Mouse (Mus musculus) intestine, embryonic 14.5 days (tissue): Measurements from ENCODE around the gene Ccdc159. TPM values are rescaled to one million over a fixed set of nuclear protein-coding genes. Genes with fewer than 3 reads are reported as not detected.

Experiments used
- ATAC-seq: fragments of 200-750 bp; cut with Nextera tagmentation; replicated peaks from 2 replicates; pipeline ENCODE4 v1.8.0; 2017; ENCODE audit warnings: low read depth, moderate number of reproducible peaks, moderate TSS enrichment, moderate library complexity; ENCODE audit not compliant: low FRiP score, low TSS enrichment
- DNase-seq: peaks from one replicate; pipeline ENCODE4 v3.0.0-alpha.2; 2018; ENCODE audit warnings: low spot score
- H3K27ac ChIP-seq: fragments of 300-500 bp; sonication (generic); 2 replicates; pipeline ENCODE4 v1.5.1; 2014; ENCODE audit warnings: low read depth, mild to moderate bottlenecking, control low read depth
- H3K27me3 ChIP-seq: fragments of 300-500 bp; sonication (generic); replicated peaks from 2 replicates; pipeline ENCODE4 v1.6.1; 2014; ENCODE audit warnings: low read length, control low read depth; ENCODE audit not compliant: control insufficient read depth, insufficient read depth
- H3K36me3 ChIP-seq: fragments of 300-500 bp; sonication (generic); 2 replicates; pipeline ENCODE4 v1.6.1; 2014; ENCODE audit warnings: low read length, control low read depth; ENCODE audit not compliant: control insufficient read depth, insufficient read depth
- H3K4me1 ChIP-seq: fragments of 300-500 bp; sonication (generic); replicated peaks from 2 replicates; pipeline ENCODE4 v1.6.1; 2014; ENCODE audit warnings: low read length, control low read depth, mixed read lengths; ENCODE audit not compliant: control insufficient read depth, insufficient read depth
- H3K4me2 ChIP-seq: fragments of 300-500 bp; sonication (generic); 2 replicates; pipeline ENCODE4 v1.6.1; 2014; ENCODE audit warnings: low read length
- H3K4me3 ChIP-seq: fragments of 300-500 bp; sonication (generic); 2 replicates; pipeline ENCODE4 v1.5.1; 2014; ENCODE audit warnings: low read depth, low read length, control low read depth, mixed read lengths
- H3K9ac ChIP-seq: fragments of 300-500 bp; sonication (generic); 2 replicates; pipeline ENCODE4 v1.6.1; 2014; ENCODE audit warnings: mild to moderate bottlenecking, low read length
- H3K9me3 ChIP-seq: fragments of 300-500 bp; sonication (generic); 2 replicates; pipeline ENCODE4 v1.6.1; 2016; ENCODE audit warnings: low read length, control low read depth; ENCODE audit not compliant: control insufficient read depth
- WGBS: fragments of 180-500 bp; shearing (Covaris S2); extraction: QIAGEN DNeasy Blood & Tissue Kit; methylation state at CpG from one replicate; pipeline ENCODE4 v1.1.7; 2014; 5-methylcytosine and 5-hydroxymethylcytosine counted together
- polyA plus RNA-seq: library from polyadenylated mRNA; unstranded; fragments of >200 nt; fragmentation: Nextera tagmentation; extraction: Ambion mirVana; gene quantifications from 2 replicates; pipeline ENCODE4 v1.2.1, GENCODE M21; 2014

The Ccdc159 gene
- 3.8 and 4.2 TPM in 2 replicates for polyA plus RNA-seq

- peak within 1 kb of the TSS; percentile 80 for H3K4me2 ChIP-seq
- no peaks in the 10 kb centered on the region for H3K36me3 ChIP-seq
- WGBS: 0% methylated on average over 28 of the region's 28 CpGs
- H3K9me3 ChIP-seq: no peaks in the 10 kb centered on the region
- peak within 1 kb of the TSS; percentile 64 for H3K4me3 ChIP-seq
- peak within 1 kb of the TSS; percentile 57; the same call in 1 of the 2 replicates for H3K27ac ChIP-seq
- peaks cover 14% of the 10 kb centered on the region for H3K4me1 ChIP-seq
- peak within 1 kb of the TSS; percentile 69 for H3K9ac ChIP-seq
- H3K27me3 ChIP-seq: no peaks in the 10 kb centered on the region
- peak; percentile 88 for DNase-seq
- peak; percentile 99 for ATAC-seq
These were observed at the start of gene Ccdc159, which contains the start of gene Tmem205 for GRCm38 (mm10) chr9:21927208-21927753. Ccdc159 (plus strand) TSS chr9:21927471. Tmem205 (minus strand) TSS chr9:21927556.

DNA sequence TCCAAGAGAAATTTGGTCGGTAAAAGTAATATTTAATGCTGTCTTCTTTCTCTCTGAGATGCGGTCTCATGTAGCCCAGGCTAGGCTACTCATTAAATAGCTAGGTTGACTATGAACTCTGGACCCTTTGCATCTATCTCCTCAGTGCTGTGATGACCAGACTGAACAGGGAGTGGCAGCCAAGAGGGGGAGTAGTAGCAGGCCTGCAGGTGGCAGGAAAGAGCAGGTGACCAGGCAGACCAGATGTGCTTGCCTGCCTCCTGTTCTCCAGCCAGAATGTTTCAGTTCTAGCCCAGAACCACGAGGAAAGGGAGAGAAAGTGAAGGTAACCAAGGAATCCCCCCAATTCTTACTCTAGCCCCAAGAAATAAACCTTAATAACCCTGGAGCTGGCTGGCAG lies 38.0 kb upstream of the Ccdc159 start:
- Histone ChIP-seq H3K9me3 (no peaks in the 10 kb centered on the region), H3K4me2 (no peak overlapping the region), H3K36me3 (no peaks in the 10 kb centered on the region), H3K27me3 (no peaks in the 10 kb centered on the region), H3K9ac (no peak overlapping the region), H3K4me1 (no peaks in the 10 kb centered on the region), H3K27ac (no peak overlapping the region), H3K4me3 (no peak overlapping the region)
- ATAC-seq (no peak), DNase-seq (no peak)
- 59% methylated on average over 3 of the region's 3 CpGs for WGBS

DNA sequence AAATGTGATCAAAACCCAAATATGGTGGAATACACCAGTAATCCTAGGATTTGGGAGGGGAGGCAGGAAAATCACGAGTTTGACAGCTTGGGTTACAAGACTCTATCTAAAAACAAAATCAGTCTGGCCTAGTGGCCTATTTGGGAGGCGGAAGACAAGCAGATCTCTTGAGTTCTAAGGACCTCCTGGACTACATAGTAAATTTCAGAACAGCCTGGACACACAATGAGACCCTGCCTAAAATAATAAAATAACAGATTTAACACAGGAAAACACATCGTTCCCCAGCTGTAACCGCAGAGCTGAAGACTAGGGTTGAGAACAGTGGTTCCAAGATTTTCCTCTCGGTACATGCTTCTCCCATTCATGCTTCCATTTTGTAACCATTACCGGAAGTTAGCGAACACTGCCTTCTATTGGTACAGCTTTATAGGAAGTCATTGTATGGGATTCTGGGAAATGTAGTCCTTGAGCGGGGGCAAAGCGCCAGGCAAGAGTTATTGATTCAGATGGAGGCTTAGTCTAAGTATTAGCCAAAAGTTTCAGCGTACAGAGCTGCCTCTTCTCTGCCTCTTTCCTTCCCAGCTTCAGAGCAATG lies 25.9 kb upstream of the Ccdc159 start:
- Histone ChIP-seq H3K9me3 (no peaks in the 10 kb centered on the region), H3K27ac (no peak overlapping the region), H3K27me3 (no peaks in the 10 kb centered on the region), H3K4me1 (no peaks in the 10 kb centered on the region), H3K36me3 (no peaks in the 10 kb centered on the region), H3K4me2 (peak overlapping the region; percentile 63), H3K9ac (no peak overlapping the region), H3K4me3 (peak overlapping the region; percentile 50)
- ATAC-seq (peak; percentile 80), DNase-seq (peak; percentile 81)
- 16% methylated on average over 10 of the region's 10 CpGs for WGBS

- no peak overlapping the region for H3K27ac ChIP-seq
- WGBS: 88% methylated on average over 4 of the region's 4 CpGs
- no peak for ATAC-seq
These were observed 23.2 kb upstream of the Ccdc159 start for GRCm38 (mm10) chr9:21904031-21904430.

DNA sequence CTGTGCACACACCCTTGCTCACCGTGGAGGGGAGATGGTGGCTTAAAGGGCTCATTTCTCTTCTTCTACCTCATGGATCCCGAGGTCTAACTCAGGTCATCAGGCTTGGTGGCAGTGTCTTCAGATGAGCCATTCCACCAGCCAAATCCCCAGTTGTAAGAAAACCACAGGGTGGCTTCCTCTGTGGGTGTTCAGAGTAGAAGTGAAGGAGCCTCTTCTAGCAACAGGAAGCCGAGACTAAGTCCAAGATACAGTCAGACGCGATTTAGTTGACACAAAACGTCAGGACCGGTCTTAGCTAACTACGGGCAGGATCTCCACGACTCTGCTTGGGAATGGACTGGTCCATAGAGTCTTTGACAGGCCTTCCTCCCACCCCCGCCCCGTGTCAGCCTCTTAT lies 19.1 kb upstream of the Ccdc159 start:
- no peak for DNase-seq

More at GRCm38 (mm10) chr9:21904031-21904430, 23.2 kb upstream of the Ccdc159 start:
- Histone ChIP-seq H3K36me3 (no peaks in the 10 kb centered on the region), H3K4me2 (no peak overlapping the region), H3K9me3 (no peaks in the 10 kb centered on the region), H3K27me3 (no peaks in the 10 kb centered on the region), H3K9ac (no peak overlapping the region), H3K4me1 (no peaks in the 10 kb centered on the region), H3K4me3 (no peak overlapping the region)
- DNase-seq: no peak

GRCm38 (mm10) chr9:21909474-21910223 lies 17.6 kb upstream of the Ccdc159 start:
- no peak for ATAC-seq
- no peak for DNase-seq
- H3K4me1 ChIP-seq: no peaks in the 10 kb centered on the region
- H3K36me3 ChIP-seq: no peaks in the 10 kb centered on the region
- H3K27ac ChIP-seq: no peak overlapping the region
- WGBS: 75% methylated on average over 10 of the region's 10 CpGs
- no peak overlapping the region for H3K9ac ChIP-seq
- no peaks in the 10 kb centered on the region for H3K9me3 ChIP-seq
- H3K4me3 ChIP-seq: no peak overlapping the region
- H3K27me3 ChIP-seq: no peaks in the 10 kb centered on the region
- H3K4me2 ChIP-seq: no peak overlapping the region

More for the DNA sequence above, 19.1 kb upstream of the Ccdc159 start:
- no peaks in the 10 kb centered on the region for H3K4me1 ChIP-seq
- H3K27me3 ChIP-seq: no peaks in the 10 kb centered on the region
- 78% methylated on average over 11 of the region's 11 CpGs for whole genome bisulfite sequencing
- H3K27ac ChIP-seq: no peak overlapping the region
- H3K9ac ChIP-seq: no peak overlapping the region
- H3K4me3 ChIP-seq: no peak overlapping the region
- no peaks in the 10 kb centered on the region for H3K9me3 ChIP-seq
- ATAC-seq: no peak
- H3K36me3 ChIP-seq: no peaks in the 10 kb centered on the region
- H3K4me2 ChIP-seq: no peak overlapping the region

DNA sequence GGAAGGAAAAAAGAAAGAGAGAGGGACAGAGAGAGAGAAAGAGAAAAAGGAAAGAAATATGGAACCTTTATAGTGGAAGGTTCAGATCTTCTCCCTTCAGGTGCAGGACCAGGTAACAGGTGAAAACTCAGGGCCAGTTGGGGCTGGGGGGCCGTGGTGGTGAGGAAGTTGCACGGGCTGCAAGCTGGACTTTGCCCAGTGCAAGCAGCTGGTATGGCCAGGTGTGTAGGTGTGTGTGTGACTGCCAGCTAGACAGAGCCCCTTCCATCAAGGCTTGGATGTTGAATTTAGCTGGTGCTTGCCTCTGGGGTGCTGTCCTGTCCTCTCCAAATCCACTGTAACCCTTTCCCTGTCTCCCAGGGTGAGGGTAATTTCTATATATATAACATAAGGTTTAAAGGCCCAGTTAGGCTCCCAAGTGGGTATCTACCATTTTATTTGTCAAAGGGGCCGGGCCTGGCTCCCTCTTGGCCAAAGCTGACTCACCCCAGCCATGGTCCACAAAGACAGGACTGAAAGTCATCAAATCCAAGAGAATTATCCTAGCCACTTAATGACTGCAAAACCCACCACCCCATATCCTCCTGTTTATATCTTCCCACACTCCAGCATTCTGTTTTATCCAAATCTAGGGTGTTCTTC lies 10.3 kb upstream of the Ccdc159 start:
- no peaks in the 10 kb centered on the region; the same call in 1 of the 2 replicates for H3K4me1 ChIP-seq

GRCm38 (mm10) chr9:21917493-21918034 lies 9.7 kb upstream of the Ccdc159 start:
- H3K9me3 ChIP-seq: no peaks in the 10 kb centered on the region
- 2% methylated on average over 33 of the region's 35 CpGs for WGBS
- peak overlapping the region; percentile 62 for H3K4me3 ChIP-seq
- peak overlapping the region; percentile 53 for H3K9ac ChIP-seq
- H3K4me2 ChIP-seq: peak overlapping the region; percentile 99
- H3K36me3 ChIP-seq: no peaks in the 10 kb centered on the region
- no peaks in the 10 kb centered on the region; the same call in 1 of the 2 replicates for H3K4me1 ChIP-seq
- H3K27ac ChIP-seq: no peak overlapping the region
- DNase-seq: no peak
- 0 out of 2 replicates have a peak, but pooled peaks cover 9% of the 10 kb centered on the region for H3K27me3 ChIP-seq
- no peak; the same call in none of the 2 replicates for ATAC-seq

More for the DNA sequence above, 10.3 kb upstream of the Ccdc159 start:
- DNase-seq: no peak
- ATAC-seq: no peak
- 51% methylated on average over 3 of the region's 3 CpGs for WGBS
- Histone ChIP-seq H3K4me3 (peak overlapping the region; percentile 62), H3K36me3 (no peaks in the 10 kb centered on the region), H3K9ac (no peak overlapping the region), H3K27ac (no peak overlapping the region), H3K4me2 (peak overlapping the region; percentile 99), H3K27me3 (0 out of 2 replicates have a peak, but pooled peaks cover 9% of the 10 kb centered on the region), H3K9me3 (no peaks in the 10 kb centered on the region)
